Mouse (Mus musculus) left cerebral cortex, adult 18-20 months (tissue): ENCODE results near the gene Rfk. TPM values are rescaled to one million over a fixed set of nuclear protein-coding genes. Genes with fewer than 3 reads are reported as not detected.

Experiments
- DNase-seq, 2 experiments: peaks; one replicate each; pipeline ENCODE4 v3.0.0; 2021 to 2022; ENCODE audit warnings: low spot score in 2 of 2, mixed read lengths in 1 of 2
- total RNA-seq, 2 experiments: library from RNA; stranded (reverse); gene quantifications; 2 replicates each; pipeline ENCODE4 v1.2.3; 2021

Gene Rfk
- total RNA-seq, 2 experiments from 2014 or later: 61.8 to 67.4 TPM

GRCm38 (mm10) chr19:17443581-17443980 lies 49.7 kb downstream of the Rfk start:
- DNase-seq: no peak

Other genes starting within 250 kb of the Rfk start
- gene Gcnt1, start 21.2 kb upstream of the Rfk start, total RNA-seq: 1 to 10 TPM; 2.6 to 3.1 TPM